Mouse (Mus musculus): ENCODE measurements around the gene Fbxw7. TPM values are rescaled to one million over a fixed set of nuclear protein-coding genes. Genes with fewer than 3 reads are reported as not detected.

The Fbxw7 gene
- polyA plus RNA-seq, 1 experiment from 2014 or later = 14.1 TPM

GRCm38 (mm10) chr3:85015667-85016066, 200.6 kb downstream of the Fbxw7 start:
- ATAC-seq (ENCODE audit: insufficient read depth, low FRiP score, low read depth) = no peak
- 57% methylated on average over 9 of the region's 9 CpGs for WGBS
- H3K36me3 ChIP-seq = no peaks in the 10 kb centered on the region
- H3K4me3 ChIP-seq (replicated peaks) = no peak overlapping the region
- H3K9me3 ChIP-seq = no peaks in the 10 kb centered on the region
- H3K4me2 ChIP-seq = no peak overlapping the region
- no peaks in the 10 kb centered on the region for H3K4me1 ChIP-seq
- H3K9ac ChIP-seq = no peak overlapping the region
- H3K27me3 ChIP-seq (replicated peaks) = no peaks in the 10 kb centered on the region
- no peak overlapping the region for H3K27ac ChIP-seq

- Histone ChIP-seq H3K9me3 (no peaks in the 10 kb centered on the region), H3K4me2 (no peak overlapping the region), H3K27me3 (replicated peaks) (no peaks in the 10 kb centered on the region), H3K4me3 (replicated peaks) (no peak overlapping the region), H3K9ac (no peak overlapping the region), H3K4me1 (no peaks in the 10 kb centered on the region), H3K36me3 (no peaks in the 10 kb centered on the region), H3K27ac (no peak overlapping the region)
- ATAC-seq (ENCODE audit: insufficient read depth, low FRiP score, low read depth) = no peak
Observed at GRCm38 (mm10) chr3:85020137-85020536, 205.1 kb downstream of the Fbxw7 start.

GRCm38 (mm10) chr3:85021816-85022215, 206.7 kb downstream of the Fbxw7 start:
- H3K27ac ChIP-seq = no peak overlapping the region
- no peaks in the 10 kb centered on the region for H3K36me3 ChIP-seq
- no peaks in the 10 kb centered on the region for H3K4me1 ChIP-seq
- H3K4me3 ChIP-seq (replicated peaks) = no peak overlapping the region
- no peak for ATAC-seq (ENCODE audit: insufficient read depth, low FRiP score, low read depth)
- 93% methylated on average over 6 of the region's 6 CpGs for WGBS
- no peak overlapping the region for H3K4me2 ChIP-seq
- H3K27me3 ChIP-seq (replicated peaks) = no peaks in the 10 kb centered on the region
- no peaks in the 10 kb centered on the region for H3K9me3 ChIP-seq
- H3K9ac ChIP-seq = no peak overlapping the region

- Histone ChIP-seq H3K27me3 (replicated peaks) (no peaks in the 10 kb centered on the region), H3K4me1 (no peaks in the 10 kb centered on the region), H3K36me3 (no peaks in the 10 kb centered on the region), H3K4me2 (no peak overlapping the region), H3K9ac (no peak overlapping the region), H3K27ac (no peak overlapping the region), H3K9me3 (no peaks in the 10 kb centered on the region), H3K4me3 (replicated peaks) (no peak overlapping the region)
- WGBS = 72% methylated on average over 11 of the region's 11 CpGs
- no peak for ATAC-seq (ENCODE audit: insufficient read depth, low FRiP score, low read depth)
Observed at GRCm38 (mm10) chr3:85022800-85023199, 207.7 kb downstream of the Fbxw7 start.

- Histone ChIP-seq H3K36me3 (no peaks in the 10 kb centered on the region), H3K9me3 (no peaks in the 10 kb centered on the region), H3K27me3 (replicated peaks) (no peaks in the 10 kb centered on the region), H3K27ac (no peak overlapping the region), H3K4me3 (replicated peaks) (no peak overlapping the region), H3K4me2 (no peak overlapping the region), H3K4me1 (no peaks in the 10 kb centered on the region), H3K9ac (no peak overlapping the region)
- 66% methylated on average over 2 of the region's 2 CpGs for whole genome bisulfite sequencing
- ATAC-seq (ENCODE audit: insufficient read depth, low FRiP score, low read depth) = no peak
Observed at GRCm38 (mm10) chr3:85024237-85024636, 209.2 kb downstream of the Fbxw7 start.

GRCm38 (mm10) chr3:85024817-85025705, 210.0 kb downstream of the Fbxw7 start:
- no peak for ATAC-seq (ENCODE audit: insufficient read depth, low FRiP score, low read depth)
- Histone ChIP-seq H3K9ac (no peak overlapping the region), H3K27ac (no peak overlapping the region), H3K4me1 (no peaks in the 10 kb centered on the region), H3K9me3 (no peaks in the 10 kb centered on the region), H3K4me3 (replicated peaks) (no peak overlapping the region), H3K36me3 (no peaks in the 10 kb centered on the region), H3K27me3 (replicated peaks) (no peaks in the 10 kb centered on the region), H3K4me2 (no peak overlapping the region)
- 29% methylated on average over 6 of the region's 6 CpGs for WGBS

Other genes with a start within 250 kb of the Fbxw7 start
- gene Arfip1, start 232.6 kb upstream of the Fbxw7 start, polyA plus RNA-seq (2015; fragmentation: Nextera tagmentation; extraction: Ambion mirVana) = 55.9 and 59.2 TPM in 2 replicates
- gene Tigd4, start 221.7 kb upstream of the Fbxw7 start, polyA plus RNA-seq (2015; fragmentation: Nextera tagmentation; extraction: Ambion mirVana) = 0.06 and 0.21 TPM in 2 replicates
- 4.5 and 7.6 TPM in 2 replicates for gene Tmem154, start 149.1 kb upstream of the Fbxw7 start, polyA plus RNA-seq (2015; fragmentation: Nextera tagmentation; extraction: Ambion mirVana)